Mouse (Mus musculus): ENCODE data around the gene Rbp2.

The Rbp2 gene

GRCm38 (mm10) chr9:98485815-98486214 is at the start of gene Rbp2:
Gene Rbp2, plus strand, starts transcription at chr9:98486115.
- DNase-seq, result no peak

GRCm38 (mm10) chr9:98437819-98438218 is 48.1 kb upstream of the Rbp2 start:
- DNase-seq, result no peak

DNA sequence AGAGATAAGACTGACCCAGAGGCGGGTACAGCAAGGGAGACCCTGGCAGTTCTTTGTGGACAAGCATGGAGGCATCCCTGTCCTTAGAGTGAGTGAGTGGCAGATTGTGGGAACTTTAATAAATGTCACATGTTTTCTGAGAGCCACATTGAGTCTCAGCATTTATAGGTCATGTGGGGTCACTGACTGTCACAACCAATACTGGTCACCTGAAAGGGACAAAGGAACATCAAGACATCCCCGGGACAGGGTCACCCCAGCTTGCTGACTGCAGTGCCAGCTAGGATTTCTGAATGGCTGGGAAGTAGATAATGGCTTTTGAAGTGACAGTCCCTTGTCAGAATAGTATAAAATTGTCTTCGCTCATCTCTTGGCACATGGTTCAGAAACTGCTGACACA is 46.8 kb upstream of the Rbp2 start:
- no peak for DNase-seq

DNA sequence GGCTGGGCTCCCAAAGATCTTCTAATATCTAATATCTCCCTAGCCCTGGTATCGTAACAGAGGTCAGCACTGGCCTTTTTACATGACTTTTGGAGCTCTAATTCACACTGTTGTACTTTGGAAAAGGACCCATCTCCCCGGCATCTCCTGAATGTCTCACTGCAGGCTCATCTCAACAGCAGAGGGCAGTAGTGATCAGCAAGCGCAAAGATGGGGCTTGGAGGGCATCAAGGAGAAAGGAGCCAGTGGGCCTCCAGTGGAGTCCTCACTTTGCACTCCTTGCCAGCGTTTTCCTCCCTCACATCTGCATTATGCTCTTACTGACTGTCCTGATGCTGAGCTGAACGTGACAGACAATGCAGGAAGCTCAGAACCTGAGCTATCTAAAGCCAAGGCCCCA is 43.3 kb upstream of the Rbp2 start:
- no peak for DNase-seq

GRCm38 (mm10) chr9:98445359-98446149 is 40.4 kb upstream of the Rbp2 start:
- no peak for DNase-seq

GRCm38 (mm10) chr9:98450976-98451375 is 34.9 kb upstream of the Rbp2 start:
- no peak for DNase-seq

DNA sequence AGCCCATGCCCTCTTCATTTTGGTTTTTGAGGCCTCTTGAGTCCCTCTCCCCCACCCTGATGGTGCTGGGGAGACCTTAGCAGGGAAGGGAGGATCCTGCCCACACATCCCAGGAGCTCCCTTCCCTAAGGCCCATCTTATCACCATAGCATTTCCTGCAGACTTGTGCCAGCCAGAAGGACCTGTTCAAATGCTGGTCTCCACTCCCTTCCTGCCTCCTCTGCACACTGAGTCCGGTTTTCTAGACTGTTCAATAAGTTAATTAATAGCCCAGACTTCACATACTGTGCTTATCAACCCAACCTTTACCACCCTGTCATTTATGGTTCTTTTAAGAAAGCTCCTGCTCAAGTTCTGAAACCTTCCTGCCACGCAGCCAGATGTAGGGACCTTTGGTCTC is 19.2 kb upstream of the Rbp2 start:
- no peak for DNase-seq

DNA sequence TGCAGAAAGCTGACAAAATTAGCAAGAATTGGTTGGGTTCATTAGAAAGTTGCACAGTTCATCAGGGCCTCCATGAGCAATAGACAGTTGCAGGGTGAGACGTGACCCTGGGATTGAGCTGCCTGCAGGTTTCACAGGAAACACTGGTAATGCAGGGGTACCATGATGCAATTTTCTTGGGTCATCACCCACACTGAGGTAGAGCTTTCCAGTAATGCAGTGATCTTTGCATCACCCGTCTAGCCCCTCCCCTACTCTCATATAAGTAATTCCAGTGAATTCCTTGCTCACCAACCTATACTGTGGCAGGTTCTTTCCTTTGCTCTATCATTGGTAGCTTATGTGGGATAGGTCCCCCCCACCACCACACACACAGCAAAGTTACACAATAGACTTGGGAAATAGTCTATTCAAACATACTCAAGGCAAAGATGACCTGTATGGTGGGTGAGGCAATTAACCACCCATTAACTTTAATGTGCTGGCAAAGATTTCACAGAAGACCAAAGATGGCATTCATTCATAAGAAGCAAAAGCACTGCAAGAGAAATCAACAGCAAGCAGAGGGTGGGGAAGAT is 5.7 kb upstream of the Rbp2 start:
- no peak for DNase-seq

DNA sequence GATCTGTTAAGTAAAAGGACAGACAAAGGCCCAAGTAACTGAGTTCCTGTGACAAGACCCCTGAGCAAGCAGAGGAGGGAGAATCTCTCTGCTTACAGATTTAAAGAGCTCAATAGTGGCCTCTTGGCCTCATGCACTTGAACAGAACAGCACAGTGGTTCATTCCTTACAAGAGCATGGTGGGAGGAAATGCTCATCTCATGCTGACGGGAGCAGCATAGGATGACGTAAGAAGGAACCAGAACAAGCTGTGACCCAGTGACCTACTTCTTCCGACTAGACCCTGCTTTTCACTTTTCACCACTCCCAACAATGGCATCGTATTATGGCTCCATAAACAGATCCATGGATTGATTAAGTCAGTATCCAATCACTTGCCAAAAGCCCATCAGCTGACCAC is 3.7 kb upstream of the Rbp2 start:
- DNase-seq, result no peak

DNA sequence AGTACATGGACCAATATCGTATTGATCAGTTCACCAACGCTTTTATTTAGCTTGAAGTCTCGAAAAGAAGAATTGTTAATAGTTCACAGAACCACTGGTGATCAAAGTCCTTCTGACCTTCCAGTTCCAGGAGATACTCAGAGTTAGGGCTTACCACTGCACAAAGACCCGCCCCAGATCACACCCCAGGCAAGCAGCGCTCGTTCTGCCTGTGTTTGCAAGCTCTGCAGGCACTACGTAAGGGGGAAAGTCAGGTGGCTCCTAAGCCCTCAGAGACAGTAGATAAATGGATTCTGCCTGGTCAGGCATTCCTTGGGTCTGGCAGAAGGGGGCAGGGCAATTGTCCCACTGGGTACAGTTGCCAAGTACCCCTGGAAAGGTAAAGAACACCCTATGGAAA is 895 bp upstream of the Rbp2 start:
- no peak for DNase-seq

GRCm38 (mm10) chr9:98487273-98487672 is 1.4 kb downstream of the Rbp2 start:
- no peak for DNase-seq

GRCm38 (mm10) chr9:98489532-98489931 is 3.6 kb downstream of the Rbp2 start:
- DNase-seq, result no peak

DNA sequence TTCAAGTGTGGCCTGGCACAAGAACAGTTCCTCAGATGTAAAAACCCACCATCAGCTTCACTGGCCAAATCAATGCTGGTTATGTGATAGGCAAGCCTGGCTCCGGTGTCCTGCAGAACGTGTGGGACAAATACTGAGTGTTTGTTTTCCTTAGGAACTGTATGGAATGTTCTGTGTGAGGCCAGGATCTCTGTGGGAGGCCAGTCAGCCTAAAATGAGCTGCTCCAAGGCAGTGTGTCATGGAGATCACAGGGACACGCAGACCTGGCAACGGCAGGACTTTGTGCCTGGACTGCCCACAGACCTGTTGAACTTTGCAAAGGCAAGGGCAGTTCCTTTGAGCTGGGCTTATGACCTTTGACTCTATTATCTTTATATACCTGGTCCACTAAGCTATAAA is 4.2 kb downstream of the Rbp2 start:
- no peak for DNase-seq

DNA sequence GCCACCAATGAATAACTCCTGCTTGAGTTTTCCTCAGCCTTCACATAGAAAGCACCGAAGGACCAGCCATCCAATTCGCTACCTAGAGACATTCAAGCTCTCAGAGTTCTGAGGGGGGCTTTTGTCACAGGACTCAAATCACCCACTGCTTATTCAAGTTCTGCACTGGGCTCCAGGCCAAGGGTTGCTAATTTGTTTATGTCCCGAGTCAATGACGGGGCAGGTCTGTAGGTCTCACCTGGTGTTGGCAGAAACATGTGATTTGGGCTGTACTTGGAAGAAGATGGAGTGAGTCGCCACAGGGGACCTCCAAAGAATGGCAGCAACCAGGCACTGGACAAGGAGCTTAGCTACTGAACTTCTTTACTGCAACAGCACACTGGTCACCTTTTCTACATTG is 5.2 kb downstream of the Rbp2 start:
- DNase-seq, result no peak

DNA sequence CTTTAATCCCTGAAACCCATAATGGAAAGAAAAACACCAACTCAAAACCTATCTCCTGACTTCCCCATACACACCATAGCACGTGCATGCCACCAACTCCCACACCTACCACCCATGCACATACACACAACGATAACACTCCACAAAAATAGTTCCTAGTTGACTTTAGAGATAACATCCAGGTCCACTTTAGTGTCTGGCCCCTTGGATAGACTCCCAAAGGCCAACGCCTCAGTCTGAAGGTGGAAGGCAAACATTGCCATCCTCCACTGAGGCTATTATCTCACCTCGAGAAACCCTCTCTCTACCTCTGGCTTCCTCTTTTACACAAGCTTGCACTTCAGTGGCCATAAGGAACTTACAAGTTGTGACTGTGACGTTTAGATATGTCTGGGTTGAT is 6.3 kb downstream of the Rbp2 start:
- DNase-seq, result no peak

- DNase-seq, result no peak
These were observed 6.9 kb downstream of the Rbp2 start for GRCm38 (mm10) chr9:98492821-98493220.

GRCm38 (mm10) chr9:98497157-98497556 is 11.2 kb downstream of the Rbp2 start:
- DNase-seq, result no peak

DNA sequence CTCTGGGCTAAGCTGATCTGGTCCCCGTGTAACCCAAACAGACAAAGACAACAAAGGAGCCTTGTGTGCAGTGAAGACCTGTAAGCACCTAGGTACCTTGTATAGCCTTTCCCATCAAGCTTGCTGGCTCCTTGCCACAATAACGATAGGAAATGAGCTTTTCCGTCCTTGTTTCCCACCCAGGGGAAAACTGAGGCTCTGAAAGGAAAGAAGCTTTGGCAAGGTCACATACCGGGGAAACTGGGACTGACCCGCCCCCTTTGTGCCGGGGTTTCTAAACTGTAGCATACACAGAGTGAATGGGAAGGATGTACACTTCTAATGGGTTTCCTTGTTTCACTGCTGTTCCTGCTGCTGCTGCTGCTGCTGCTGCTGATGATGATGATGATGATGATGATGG is 12.1 kb downstream of the Rbp2 start:
- DNase-seq, result no peak

GRCm38 (mm10) chr9:98498717-98499268 is 12.9 kb downstream of the Rbp2 start:
- DNase-seq, result no peak

DNA sequence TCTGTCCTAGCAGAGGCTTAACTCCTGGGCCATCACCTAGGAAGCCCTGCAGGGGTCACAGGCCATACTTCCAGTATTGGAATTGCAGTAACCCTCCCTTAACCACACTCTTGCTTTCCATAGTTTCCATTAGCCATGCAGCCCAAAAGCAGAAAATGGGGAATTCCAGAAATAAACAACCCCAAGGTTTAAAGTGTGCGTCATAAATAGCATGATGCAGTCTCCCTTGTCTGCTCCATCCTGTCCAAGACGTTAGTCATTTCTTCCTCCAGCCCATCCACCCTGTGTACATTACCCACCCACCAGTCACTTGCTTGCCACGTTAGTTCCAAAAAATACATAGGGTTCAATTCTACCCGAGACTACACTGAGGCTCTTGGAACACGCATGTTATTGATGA is 13.7 kb downstream of the Rbp2 start:
- no peak for DNase-seq

DNA sequence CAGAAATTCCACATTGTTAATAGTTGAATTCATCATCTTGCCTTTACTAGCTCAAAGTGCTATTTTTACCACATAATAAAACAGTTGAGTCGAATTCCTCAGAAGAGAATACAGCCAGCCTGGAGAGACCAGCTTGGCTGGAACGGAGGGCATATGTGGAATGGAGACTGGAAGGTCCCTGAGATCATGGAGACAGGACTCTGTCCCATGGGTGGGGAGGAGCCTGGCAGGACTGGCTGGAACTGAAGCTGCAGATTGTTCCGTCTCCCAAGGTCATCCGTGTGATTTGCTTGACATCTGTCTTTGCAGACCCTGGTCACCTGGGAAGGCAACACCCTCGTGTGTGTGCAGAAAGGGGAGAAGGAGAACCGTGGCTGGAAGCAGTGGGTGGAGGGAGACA is 21.6 kb downstream of the Rbp2 start:
- no peak for DNase-seq

DNA sequence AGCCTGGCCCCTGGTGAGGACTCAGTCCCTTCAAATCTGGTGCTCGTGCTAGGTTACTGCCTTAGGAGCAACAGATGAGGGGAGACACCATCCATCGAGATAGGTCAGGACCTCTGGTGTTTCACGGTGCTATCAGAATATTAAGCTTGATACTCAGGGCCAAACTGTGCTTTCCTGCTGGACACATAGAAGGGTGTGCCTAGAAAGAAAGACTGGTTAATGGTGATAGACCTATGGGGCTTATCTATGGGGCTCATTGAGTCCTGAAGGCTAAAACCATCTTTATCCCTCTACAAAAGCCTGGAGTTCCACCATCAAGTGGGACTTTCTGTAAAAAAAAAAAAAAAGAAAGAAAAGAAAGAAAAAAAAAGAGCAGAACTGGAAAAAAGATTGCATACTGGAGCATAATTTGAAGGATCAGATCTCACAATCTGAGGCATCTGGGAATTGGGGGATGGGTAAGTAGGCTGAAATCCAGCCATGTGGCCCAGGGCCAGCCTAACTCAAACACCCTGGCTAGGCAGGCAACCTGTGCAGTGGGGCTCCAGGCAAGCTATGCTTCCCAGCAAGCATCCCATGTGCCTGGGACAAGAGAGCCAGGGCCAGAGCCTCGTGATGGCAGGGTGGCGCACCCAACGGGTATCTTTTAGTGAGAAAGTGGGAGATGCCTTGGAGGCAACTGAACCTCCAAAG is 24.6 kb downstream of the Rbp2 start:
- no peak for DNase-seq

GRCm38 (mm10) chr9:98523872-98524271 is 38.0 kb downstream of the Rbp2 start:
- no peak for DNase-seq
